Mouse (Mus musculus): ENCODE measurements around the gene Psma4. TPM values are rescaled to one million over a fixed set of nuclear protein-coding genes. Genes with fewer than 3 reads are reported as not detected.
"Not testable (repeated sequence)": the region's sequence is repeated elsewhere in the genome, so short reads cannot be mapped to it uniquely, and the experiment has no call there.

Psma4 gene
- total RNA-seq (2021), result 100 to 1,000 TPM; 111 to 117 TPM
- long read RNA-seq, experiment 1, transcript Psma4-201 (9 exons, 1,165 nt), result major isoform, 56 of 93 reads
- long read RNA-seq, experiment 1, partial matches to known transcripts, result 30 of 93 reads
- long read RNA-seq, experiment 1, other reads (novel, unspliced or antisense), result 7 of 93 reads
- long read RNA-seq, experiment 2, transcript Psma4-201 (9 exons, 1,165 nt), result major isoform, 67 of 119 reads
- long read RNA-seq, experiment 2, partial matches to known transcripts, result 32 of 119 reads
- long read RNA-seq, experiment 2, other reads (novel, unspliced or antisense), result 18 of 119 reads

GRCm38 (mm10) chr9:54950575-54951321, at the start of gene Psma4, which contains the start of gene AY074887:
Gene Psma4 (plus strand): TSS chr9:54950790.
Gene AY074887 (minus strand): TSS chr9:54950998.
- intact Hi-C loops (cut with DNase I), result loop anchor here (5.0 kb wide), 1 partner anchor 33 kb away; the partner anchor contains the start of gene Hykk
- peak; percentile 88 to 89 for DNase-seq

GRCm38 (mm10) chr9:54909446-54909845, 41.1 kb upstream of the Psma4 start:
- no peak for DNase-seq

GRCm38 (mm10) chr9:54915576-54915975, 35.0 kb upstream of the Psma4 start:
- DNase-seq, result no peak
- intact Hi-C loops (cut with DNase I), result loop anchor here (5.0 kb wide), 1 partner anchor 37 kb away; the partner anchor contains the start of genes AY074887 and Psma4

More at GRCm38 (mm10) chr9:54909446-54909845, 41.1 kb upstream of the Psma4 start:
- intact Hi-C loops (cut with DNase I), result no loop called here

GRCm38 (mm10) chr9:54916401-54916800, 34.2 kb upstream of the Psma4 start:
- DNase-seq, result no peak
- intact Hi-C loops (cut with DNase I), result loop anchor here (5.0 kb wide), 1 partner anchor 36 kb away; the partner anchor contains the start of genes AY074887 and Psma4

- intact Hi-C loops (cut with DNase I), result loop anchor here (5.0 kb wide), 1 partner anchor 35 kb away; the partner anchor contains the start of genes AY074887 and Psma4
- peak; percentile 79 to 85 for DNase-seq
These were observed 33.4 kb upstream of the Psma4 start, which contains the start of gene Hykk for GRCm38 (mm10) chr9:54917010-54917677. Gene Hykk (plus strand): TSS chr9:54917283.

- no peak for DNase-seq
- intact Hi-C loops (cut with DNase I), result loop anchor here (5.0 kb wide), 1 partner anchor 34 kb away; the partner anchor contains the start of genes AY074887 and Psma4
These were observed 32.4 kb upstream of the Psma4 start for GRCm38 (mm10) chr9:54918191-54918590.

- DNase-seq, result no peak
- intact Hi-C loops (cut with DNase I), result loop anchor here (5.0 kb wide), 1 partner anchor 34 kb away; the partner anchor contains the start of genes AY074887 and Psma4
These were observed 31.8 kb upstream of the Psma4 start for GRCm38 (mm10) chr9:54918781-54919180.

- no peak for DNase-seq
- intact Hi-C loops (cut with DNase I), result loop anchor here (5.0 kb wide), 1 partner anchor 32 kb away; the partner anchor contains the start of genes AY074887 and Psma4
These were observed 30.6 kb upstream of the Psma4 start for GRCm38 (mm10) chr9:54919946-54920345.

- intact Hi-C loops (cut with DNase I), result no loop called here
- DNase-seq, result no peak
These were observed 19.8 kb upstream of the Psma4 start for GRCm38 (mm10) chr9:54930741-54931140.

- DNase-seq, result no peak
These were observed 18.8 kb upstream of the Psma4 start for GRCm38 (mm10) chr9:54931765-54932164.

GRCm38 (mm10) chr9:54932379-54932778, 18.2 kb upstream of the Psma4 start:
- no peak for DNase-seq
- intact Hi-C loops (cut with DNase I), result no loop called here

More at GRCm38 (mm10) chr9:54931765-54932164, 18.8 kb upstream of the Psma4 start:
- intact Hi-C loops (cut with DNase I), result no loop called here

GRCm38 (mm10) chr9:54942071-54942470, 8.5 kb upstream of the Psma4 start:
- DNase-seq, result no peak
- intact Hi-C loops (cut with DNase I), result no loop called here

GRCm38 (mm10) chr9:54944467-54944866, 6.1 kb upstream of the Psma4 start:
- no peak for DNase-seq
- intact Hi-C loops (cut with DNase I), result no loop called here

GRCm38 (mm10) chr9:54946256-54946655, 4.3 kb upstream of the Psma4 start:
- intact Hi-C loops (cut with DNase I), result no loop called here
- DNase-seq, result no peak

- no peak for DNase-seq
These were observed 1.1 kb upstream of the Psma4 start for GRCm38 (mm10) chr9:54949465-54949864.

GRCm38 (mm10) chr9:54950162-54950561, 428 bp upstream of the Psma4 start:
- intact Hi-C loops (cut with DNase I), result loop anchor here (5.0 kb wide), 1 partner anchor 33 kb away; the partner anchor contains the start of gene Hykk
- DNase-seq, result not testable (repeated sequence)

More at GRCm38 (mm10) chr9:54949465-54949864, 1.1 kb upstream of the Psma4 start:
- intact Hi-C loops (cut with DNase I), result no loop called here

- DNase-seq, result no peak
- intact Hi-C loops (cut with DNase I), result no loop called here
These were observed 10.5 kb downstream of the Psma4 start for GRCm38 (mm10) chr9:54961059-54961458.

- intact Hi-C loops (cut with DNase I), result no loop called here
These were observed 13.1 kb downstream of the Psma4 start for GRCm38 (mm10) chr9:54963669-54964068.

GRCm38 (mm10) chr9:54969972-54970637, 19.5 kb downstream of the Psma4 start:
- intact Hi-C loops (cut with DNase I), result no loop called here
- no peak for DNase-seq

More at GRCm38 (mm10) chr9:54963669-54964068, 13.1 kb downstream of the Psma4 start:
- no peak for DNase-seq

GRCm38 (mm10) chr9:54980674-54981073, 30.1 kb downstream of the Psma4 start, which contains the start of gene Chrna5:
Gene Chrna5 (plus strand): TSS chr9:54980880.
- intact Hi-C loops (cut with DNase I), result no loop called here
- no peak for DNase-seq

Data from gastrocnemius, postnatal 36 days (tissue).